Mouse (Mus musculus): ENCODE measurements around the gene Adamts9. TPM values are rescaled to one million over a fixed set of nuclear protein-coding genes. Genes with fewer than 3 reads are reported as not detected.

The Adamts9 gene
- polyA plus RNA-seq, 1 experiment from 2014 or later, result 6.4 TPM

DNA sequence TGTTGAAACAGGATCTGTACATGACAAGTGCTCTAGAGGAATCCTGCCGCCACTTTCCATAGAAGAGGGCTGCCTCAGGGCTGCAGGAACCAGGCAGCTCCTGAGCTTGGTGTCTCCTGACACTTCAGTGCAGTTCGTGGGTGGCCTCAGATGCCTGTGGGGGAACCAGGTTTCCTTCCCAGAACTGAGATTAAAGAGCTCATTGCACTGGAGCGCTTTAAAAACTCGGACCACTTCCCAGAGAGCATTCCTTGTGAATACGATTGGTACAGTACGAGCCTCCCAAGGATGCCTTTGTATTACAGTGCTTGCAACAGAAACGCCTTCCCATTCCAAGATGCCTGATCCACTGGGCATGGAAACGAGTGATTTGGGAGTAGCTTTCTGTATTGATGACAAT, 18.8 kb downstream of the Adamts9 start:
- ATAC-seq (ENCODE audit: insufficient number of reproducible peaks, low FRiP score), result no peak

DNA sequence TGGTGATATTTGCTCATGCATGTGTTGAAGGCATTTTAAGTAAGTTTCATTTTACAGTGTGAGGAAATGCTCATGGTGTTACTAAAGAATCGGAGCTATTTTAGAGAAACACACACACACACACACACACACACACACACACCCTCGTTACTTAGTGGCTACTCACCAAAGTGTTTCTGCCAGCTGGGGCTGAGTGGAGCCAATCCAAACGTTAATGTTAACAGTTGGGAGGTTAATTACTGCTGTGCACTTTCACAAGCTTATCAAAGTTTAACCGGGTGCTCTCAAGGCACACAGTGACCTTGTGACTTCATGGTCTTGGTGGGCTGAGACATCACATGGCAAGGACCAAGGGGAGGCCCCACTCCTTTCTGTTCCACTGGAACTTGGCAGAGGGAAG, 21.4 kb downstream of the Adamts9 start:
- no peak overlapping the region; the same call in 1 of the 2 replicates for H3K4me2 ChIP-seq
- no peak for ATAC-seq (ENCODE audit: insufficient number of reproducible peaks, low FRiP score)
- H3K4me3 ChIP-seq, result no peak overlapping the region
- H3K4me1 ChIP-seq (replicated peaks), result peaks cover 36% of the 10 kb centered on the region
- no peaks in the 10 kb centered on the region for H3K27me3 ChIP-seq (replicated peaks)
- H3K9ac ChIP-seq, result no peak overlapping the region
- H3K27ac ChIP-seq (ENCODE audit: poor library complexity, severe bottlenecking), result no peak overlapping the region
- no peaks in the 10 kb centered on the region for H3K9me3 ChIP-seq (replicated peaks)
- H3K36me3 ChIP-seq, result peaks cover 3% of the 10 kb centered on the region; the same call in 1 of the 2 replicates
- WGBS, result 26% methylated on average over 4 of the region's 4 CpGs

More for the DNA sequence above, 18.8 kb downstream of the Adamts9 start:
- H3K27ac ChIP-seq (ENCODE audit: poor library complexity, severe bottlenecking), result peak overlapping the region; percentile 23; the same call in 1 of the 2 replicates
- no peak overlapping the region for H3K9ac ChIP-seq
- no peaks in the 10 kb centered on the region for H3K9me3 ChIP-seq (replicated peaks)
- H3K27me3 ChIP-seq (replicated peaks), result no peaks in the 10 kb centered on the region
- 33% methylated on average over 8 of the region's 8 CpGs for WGBS
- no peak overlapping the region for H3K4me3 ChIP-seq
- H3K4me1 ChIP-seq (replicated peaks), result peaks cover 40% of the 10 kb centered on the region
- peaks cover 3% of the 10 kb centered on the region; the same call in 1 of the 2 replicates for H3K36me3 ChIP-seq
- peak overlapping the region; percentile 23 for H3K4me2 ChIP-seq

DNA sequence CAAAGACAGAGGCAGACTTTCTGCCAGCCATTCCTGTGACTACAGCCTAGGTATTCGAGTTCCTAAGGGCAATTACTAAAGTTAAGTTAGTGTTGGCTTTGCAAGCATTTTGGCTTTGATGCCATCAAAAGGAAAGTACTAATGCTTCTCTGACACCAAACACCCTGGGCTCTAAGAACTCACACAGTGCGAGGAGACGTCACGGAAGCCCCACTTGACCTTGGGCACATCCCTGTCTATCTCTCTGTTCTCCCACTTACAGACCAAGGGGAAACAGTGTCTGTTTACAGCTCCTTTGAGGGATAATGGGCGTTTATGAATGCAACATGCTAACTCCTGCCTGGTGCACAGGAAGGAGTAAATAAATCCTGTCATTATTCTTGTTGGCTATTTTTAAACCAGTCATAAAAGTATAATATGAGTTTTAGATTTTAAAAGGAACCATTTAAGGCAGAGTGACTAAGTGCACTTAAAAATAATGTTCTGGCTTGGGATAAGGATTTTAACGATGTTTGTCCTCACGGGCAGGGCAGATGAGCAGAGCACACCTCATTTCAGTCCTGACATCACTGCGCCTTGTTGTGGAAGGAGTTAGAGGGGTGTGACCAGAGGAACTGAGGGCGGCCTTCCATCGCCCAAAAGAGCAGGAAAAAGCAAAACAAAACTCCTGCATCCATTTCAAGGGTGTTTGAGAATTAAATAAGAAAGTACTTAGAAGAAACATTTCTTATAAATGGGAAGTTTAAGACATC, 22.2 kb downstream of the Adamts9 start:
- Histone ChIP-seq H3K4me1 (replicated peaks) (peaks cover 30% of the 10 kb centered on the region), H3K4me2 (no peak overlapping the region), H3K4me3 (no peak overlapping the region), H3K27me3 (replicated peaks) (no peaks in the 10 kb centered on the region), H3K9me3 (replicated peaks) (no peaks in the 10 kb centered on the region), H3K9ac (no peak overlapping the region), H3K36me3 (no peaks in the 10 kb centered on the region), H3K27ac (ENCODE audit: poor library complexity, severe bottlenecking) (no peak overlapping the region)
- no peak for ATAC-seq (ENCODE audit: insufficient number of reproducible peaks, low FRiP score)
- WGBS, result 60% methylated on average over 10 of the region's 10 CpGs

DNA sequence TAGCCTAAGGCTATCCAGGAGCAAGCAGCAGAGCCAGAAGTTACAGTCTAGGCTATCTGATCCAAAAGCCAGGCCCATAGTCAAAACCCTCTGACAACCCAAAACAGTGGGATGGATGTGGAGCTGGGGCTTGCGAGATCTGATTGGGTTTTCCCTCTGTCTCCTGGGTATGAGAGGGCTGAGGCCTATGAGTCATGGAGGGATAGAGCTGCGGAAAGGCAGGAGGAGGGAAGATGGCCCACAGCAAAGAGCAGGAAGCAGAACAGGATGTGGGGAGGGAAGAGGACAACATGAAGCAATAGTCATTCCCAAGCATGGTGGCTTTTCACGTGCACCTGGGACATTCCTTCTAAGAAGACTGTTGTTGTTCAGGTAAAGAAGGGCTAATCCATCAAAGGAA, 32.7 kb downstream of the Adamts9 start:
- Histone ChIP-seq H3K9me3 (replicated peaks) (no peaks in the 10 kb centered on the region), H3K4me2 (no peak overlapping the region), H3K9ac (no peak overlapping the region), H3K27me3 (replicated peaks) (no peaks in the 10 kb centered on the region), H3K4me1 (replicated peaks) (peaks cover 28% of the 10 kb centered on the region), H3K27ac (ENCODE audit: poor library complexity, severe bottlenecking) (no peak overlapping the region), H3K4me3 (no peak overlapping the region), H3K36me3 (peaks cover 10% of the 10 kb centered on the region; the same call in 1 of the 2 replicates)
- WGBS, result 59% methylated on average over 3 of the region's 3 CpGs
- ATAC-seq (ENCODE audit: insufficient number of reproducible peaks, low FRiP score), result no peak

DNA sequence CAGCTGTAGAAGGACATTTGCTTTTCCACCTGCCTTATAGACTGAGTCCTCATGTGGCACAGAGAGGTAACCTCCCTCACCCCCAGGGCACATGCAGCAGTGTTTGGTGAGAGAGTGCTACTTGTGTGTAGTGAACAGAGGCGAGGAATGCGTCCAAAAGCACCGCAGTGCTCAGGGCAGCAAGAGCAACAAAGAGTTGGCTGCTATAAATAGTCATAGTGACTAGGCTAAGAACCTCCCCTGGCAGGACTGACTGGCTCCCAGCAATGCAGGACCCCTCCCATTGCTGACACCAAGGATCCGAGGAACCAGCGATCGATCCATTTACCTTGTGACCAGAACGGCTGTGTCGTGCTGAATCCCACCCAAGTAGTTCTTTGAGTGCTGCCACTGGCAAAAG, 33.9 kb downstream of the Adamts9 start:
- Histone ChIP-seq H3K27ac (ENCODE audit: poor library complexity, severe bottlenecking) (peak overlapping the region; percentile 86), H3K4me1 (replicated peaks) (peaks cover 33% of the 10 kb centered on the region), H3K4me3 (no peak overlapping the region), H3K27me3 (replicated peaks) (no peaks in the 10 kb centered on the region), H3K4me2 (peak overlapping the region; percentile 48; the same call in 1 of the 2 replicates), H3K36me3 (peaks cover 10% of the 10 kb centered on the region; the same call in 1 of the 2 replicates), H3K9ac (no peak overlapping the region), H3K9me3 (replicated peaks) (no peaks in the 10 kb centered on the region)
- 28% methylated on average over 8 of the region's 8 CpGs for WGBS
- ATAC-seq (ENCODE audit: insufficient number of reproducible peaks, low FRiP score), result 0 out of 2 replicates have a peak, but pooled peaks have one; percentile 57

DNA sequence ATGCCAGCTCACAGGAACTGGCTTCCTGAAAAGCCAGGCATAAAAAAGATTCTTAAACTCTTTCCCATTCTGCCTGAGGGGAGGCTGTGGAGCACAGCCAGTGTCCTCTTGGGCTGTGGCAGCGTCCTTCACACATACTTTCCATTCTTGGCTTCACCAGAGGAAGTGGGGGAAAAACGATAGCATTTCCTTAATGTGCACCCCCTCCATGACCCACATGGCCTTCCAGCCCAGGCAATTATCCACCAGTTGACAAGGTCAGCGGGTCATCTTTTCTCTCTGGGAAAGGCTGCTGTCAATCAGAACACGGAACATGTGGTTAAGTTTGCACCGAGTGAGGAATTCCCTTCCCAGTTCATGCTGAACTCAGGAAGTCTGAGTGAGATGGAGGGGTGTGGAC, 37.4 kb downstream of the Adamts9 start:
- H3K4me2 ChIP-seq, result peak overlapping the region; percentile 37
- H3K4me3 ChIP-seq, result no peak overlapping the region
- no peak overlapping the region for H3K9ac ChIP-seq
- no peaks in the 10 kb centered on the region for H3K27me3 ChIP-seq (replicated peaks)
- WGBS, result 7% methylated on average over 5 of the region's 5 CpGs
- H3K9me3 ChIP-seq (replicated peaks), result no peaks in the 10 kb centered on the region
- peak; percentile 64; the same call in 1 of the 2 replicates for ATAC-seq (ENCODE audit: insufficient number of reproducible peaks, low FRiP score)
- H3K36me3 ChIP-seq, result peaks cover 28% of the 10 kb centered on the region
- peaks cover 28% of the 10 kb centered on the region for H3K4me1 ChIP-seq (replicated peaks)
- peak overlapping the region; percentile 58 for H3K27ac ChIP-seq (ENCODE audit: poor library complexity, severe bottlenecking)

DNA sequence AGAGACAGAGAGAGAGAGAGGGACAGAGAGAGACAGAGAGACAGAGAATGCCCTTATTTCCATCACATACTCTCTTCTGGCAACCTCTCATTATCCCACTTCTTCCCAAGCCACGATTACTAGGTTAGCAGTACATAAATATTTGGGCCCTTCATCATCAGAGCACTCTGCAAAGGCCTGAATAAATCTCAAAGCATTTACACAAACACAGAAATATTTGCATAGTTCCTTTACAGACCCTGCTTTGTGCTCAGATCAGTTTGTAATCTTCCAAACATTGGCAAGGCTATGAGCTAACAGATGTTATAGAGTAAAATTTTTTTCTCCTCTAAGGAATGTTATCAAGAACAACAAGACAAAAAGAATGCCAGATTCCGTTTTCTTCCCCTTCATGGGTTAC, 38.8 kb downstream of the Adamts9 start:
- H3K9ac ChIP-seq, result no peak overlapping the region
- H3K4me1 ChIP-seq (replicated peaks), result peaks cover 27% of the 10 kb centered on the region
- H3K9me3 ChIP-seq (replicated peaks), result no peaks in the 10 kb centered on the region
- no peak overlapping the region for H3K27ac ChIP-seq (ENCODE audit: poor library complexity, severe bottlenecking)
- no peaks in the 10 kb centered on the region for H3K27me3 ChIP-seq (replicated peaks)
- no peak for ATAC-seq (ENCODE audit: insufficient number of reproducible peaks, low FRiP score)
- H3K4me3 ChIP-seq, result no peak overlapping the region
- peaks cover 40% of the 10 kb centered on the region for H3K36me3 ChIP-seq
- 31% methylated on average over 2 of the region's 2 CpGs for WGBS
- no peak overlapping the region for H3K4me2 ChIP-seq

DNA sequence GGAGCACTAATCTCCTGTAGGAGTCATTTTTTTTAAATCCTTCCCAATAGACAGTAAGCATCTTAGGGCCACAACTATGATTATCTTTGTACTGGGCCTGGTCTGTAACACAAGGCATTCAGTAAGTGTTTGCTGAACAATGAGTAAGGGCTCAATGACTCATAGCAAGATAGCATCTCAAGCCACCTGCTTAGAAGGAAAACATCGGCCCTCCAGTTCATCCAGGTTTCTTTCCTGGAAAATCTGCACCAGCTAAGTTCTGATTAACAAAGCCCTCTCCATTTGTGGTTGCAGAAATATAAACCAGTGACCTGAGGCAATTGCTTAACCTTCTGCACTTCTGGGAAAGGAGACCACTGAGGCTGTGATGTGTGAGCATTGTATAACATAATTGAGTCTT, 39.3 kb downstream of the Adamts9 start:
- ATAC-seq (ENCODE audit: insufficient number of reproducible peaks, low FRiP score), result no peak
- Histone ChIP-seq H3K27me3 (replicated peaks) (no peaks in the 10 kb centered on the region), H3K9ac (no peak overlapping the region), H3K4me1 (replicated peaks) (peaks cover 22% of the 10 kb centered on the region), H3K36me3 (peaks cover 44% of the 10 kb centered on the region), H3K27ac (ENCODE audit: poor library complexity, severe bottlenecking) (no peak overlapping the region), H3K9me3 (replicated peaks) (no peaks in the 10 kb centered on the region), H3K4me2 (no peak overlapping the region), H3K4me3 (no peak overlapping the region)
- 40% methylated on average over 1 of the region's 1 CpGs for WGBS

DNA sequence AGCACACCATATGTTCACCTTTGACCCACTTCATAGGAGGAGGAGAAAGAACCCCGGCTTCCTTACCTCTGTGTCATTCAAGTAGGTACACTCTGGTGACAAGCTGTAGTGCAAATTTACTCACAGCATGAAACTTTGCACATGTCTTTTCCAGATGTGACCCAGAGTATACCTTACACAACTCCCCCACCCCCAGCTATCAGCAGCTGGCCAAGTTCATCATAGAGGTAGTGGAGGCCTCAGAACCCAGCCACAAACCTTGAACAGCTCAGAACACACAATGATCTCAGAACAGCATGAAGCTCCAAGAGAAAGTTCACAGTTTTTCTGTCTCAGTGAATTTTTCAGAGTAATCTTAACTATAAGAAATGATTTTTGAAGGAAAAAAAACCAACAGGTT, 51.8 kb downstream of the Adamts9 start:
- no peak for ATAC-seq (ENCODE audit: insufficient number of reproducible peaks, low FRiP score)
- H3K27me3 ChIP-seq (replicated peaks), result no peaks in the 10 kb centered on the region
- H3K4me3 ChIP-seq, result no peak overlapping the region
- H3K4me1 ChIP-seq (replicated peaks), result peaks cover 9% of the 10 kb centered on the region
- H3K9ac ChIP-seq, result no peak overlapping the region
- H3K9me3 ChIP-seq (replicated peaks), result no peaks in the 10 kb centered on the region
- no peak overlapping the region for H3K4me2 ChIP-seq
- 78% methylated on average over 1 of the region's 1 CpGs for WGBS
- no peak overlapping the region for H3K27ac ChIP-seq (ENCODE audit: poor library complexity, severe bottlenecking)
- H3K36me3 ChIP-seq, result peaks cover 71% of the 10 kb centered on the region

DNA sequence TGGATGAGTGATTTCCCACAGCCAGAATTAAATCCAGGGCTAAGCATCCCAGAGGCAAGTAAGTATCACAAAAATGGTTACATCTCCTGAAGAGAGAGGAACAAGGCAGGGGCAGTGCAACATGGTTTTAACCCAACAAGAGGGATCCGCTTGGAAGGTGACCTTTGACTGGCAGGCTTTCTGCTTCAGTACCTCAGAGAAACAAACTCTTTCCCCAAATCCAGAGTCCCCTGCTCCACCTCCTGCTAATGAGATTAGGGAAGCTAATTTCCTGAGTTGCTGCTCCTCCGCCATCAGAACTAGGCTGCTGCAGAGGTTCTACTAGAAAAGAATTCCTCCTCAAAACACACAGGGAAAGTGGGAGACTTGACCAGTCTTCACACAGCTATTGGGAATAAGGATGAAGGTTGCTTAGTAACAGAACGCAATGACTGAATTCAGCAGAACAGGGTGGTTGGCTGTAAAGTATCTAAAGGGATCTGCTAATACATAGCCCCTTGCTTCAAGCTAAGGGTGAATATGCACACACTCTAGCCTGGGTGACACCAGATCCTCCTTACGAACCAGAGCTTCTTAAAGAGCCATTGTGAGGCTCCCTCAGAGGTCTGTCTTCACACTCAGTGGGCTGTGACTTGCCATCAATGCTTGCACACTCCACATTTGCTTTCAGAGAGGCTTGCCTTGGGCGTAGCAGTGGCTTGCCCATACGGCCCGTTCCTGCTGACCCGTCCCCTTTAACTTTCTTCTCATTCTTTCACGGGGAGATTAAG, 60.0 kb downstream of the Adamts9 start:
- Histone ChIP-seq H3K27me3 (replicated peaks) (no peaks in the 10 kb centered on the region), H3K9ac (no peak overlapping the region), H3K4me1 (replicated peaks) (peaks cover 14% of the 10 kb centered on the region), H3K36me3 (peaks cover 66% of the 10 kb centered on the region), H3K4me3 (no peak overlapping the region), H3K27ac (ENCODE audit: poor library complexity, severe bottlenecking) (no peak overlapping the region), H3K4me2 (no peak overlapping the region), H3K9me3 (replicated peaks) (no peaks in the 10 kb centered on the region)
- no peak for ATAC-seq (ENCODE audit: insufficient number of reproducible peaks, low FRiP score)
- 60% methylated on average over 9 of the region's 9 CpGs for WGBS

DNA sequence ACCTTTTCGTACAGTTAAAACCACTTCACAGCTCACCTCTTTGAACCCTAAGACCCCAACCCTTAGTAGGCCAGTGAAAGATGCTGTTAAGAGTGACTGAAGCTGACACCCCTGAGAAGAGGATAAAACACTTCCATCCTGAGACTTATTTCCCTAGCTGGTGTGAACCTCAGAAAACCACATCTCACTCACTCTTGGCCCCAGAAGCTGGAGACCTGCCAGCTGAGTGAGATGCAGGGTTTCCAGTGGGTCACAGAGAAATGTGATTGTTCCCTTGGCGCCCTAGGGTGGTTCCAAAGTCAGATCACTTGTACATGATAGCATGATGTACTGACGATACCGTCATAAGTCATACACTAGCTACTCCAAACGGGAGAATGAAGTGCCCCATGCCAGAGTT, 60.8 kb downstream of the Adamts9 start:
- H3K4me1 ChIP-seq (replicated peaks), result peaks cover 14% of the 10 kb centered on the region
- H3K4me2 ChIP-seq, result no peak overlapping the region
- H3K27ac ChIP-seq (ENCODE audit: poor library complexity, severe bottlenecking), result no peak overlapping the region
- no peaks in the 10 kb centered on the region for H3K9me3 ChIP-seq (replicated peaks)
- H3K27me3 ChIP-seq (replicated peaks), result no peaks in the 10 kb centered on the region
- H3K36me3 ChIP-seq, result peaks cover 67% of the 10 kb centered on the region
- no peak overlapping the region for H3K9ac ChIP-seq
- no peak overlapping the region for H3K4me3 ChIP-seq
- 68% methylated on average over 5 of the region's 5 CpGs for whole genome bisulfite sequencing
- ATAC-seq (ENCODE audit: insufficient number of reproducible peaks, low FRiP score), result no peak

All from heart, embryonic 12.5 days (tissue).